Mouse (Mus musculus): Measurements from ENCODE around the gene Zfp213. TPM values are rescaled to one million over a fixed set of nuclear protein-coding genes. Genes with fewer than 3 reads are reported as not detected.

Zfp213 gene
- polyA plus RNA-seq (2014; fragmentation: Illumina TruSeq; extraction: RNeasy Lipid Tissue Mini Kit (QIAGEN cat#74804); ENCODE audit: low read depth, low replicate concordance), result 0.45 TPM

DNA sequence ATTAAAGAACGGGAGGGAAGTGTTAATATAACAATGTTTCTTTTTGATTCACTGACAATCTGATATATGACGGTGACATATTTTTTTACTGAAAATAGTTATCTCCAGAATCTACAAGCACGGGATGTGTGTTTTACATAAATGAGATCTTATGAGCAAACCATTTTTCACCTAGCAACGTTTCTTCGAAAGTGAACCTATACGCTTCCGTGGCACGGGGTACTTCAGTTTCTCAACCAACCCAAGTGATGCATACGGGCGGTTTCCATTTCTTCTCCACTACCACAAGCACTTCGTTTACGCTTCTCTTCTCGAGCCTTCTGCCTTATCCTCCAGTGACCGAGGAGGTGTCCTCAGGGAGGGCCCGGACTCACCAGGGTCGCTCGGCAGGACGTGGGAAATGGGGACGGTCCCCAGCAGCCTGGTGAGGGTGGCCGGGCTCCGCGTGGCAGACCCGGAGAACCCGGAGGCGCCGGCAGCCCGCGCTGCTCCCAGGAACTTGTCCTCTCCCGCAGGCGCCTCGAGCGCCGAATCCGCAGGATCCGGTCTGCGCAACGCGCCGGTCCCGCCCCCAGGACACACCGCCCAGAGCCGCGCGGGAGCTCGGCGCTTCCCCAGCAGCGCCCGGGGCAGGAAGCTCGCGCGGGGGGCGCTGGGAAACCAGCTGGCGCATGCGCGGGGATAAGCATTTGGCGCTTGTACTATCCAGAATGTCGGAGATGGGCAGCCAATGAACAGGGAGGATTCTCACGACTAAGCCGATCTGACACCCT is at the start of gene Zfp213:
TSS of gene Zfp213 (minus strand) at position 644 of the 773 bp plus-strand sequence.

DNA sequence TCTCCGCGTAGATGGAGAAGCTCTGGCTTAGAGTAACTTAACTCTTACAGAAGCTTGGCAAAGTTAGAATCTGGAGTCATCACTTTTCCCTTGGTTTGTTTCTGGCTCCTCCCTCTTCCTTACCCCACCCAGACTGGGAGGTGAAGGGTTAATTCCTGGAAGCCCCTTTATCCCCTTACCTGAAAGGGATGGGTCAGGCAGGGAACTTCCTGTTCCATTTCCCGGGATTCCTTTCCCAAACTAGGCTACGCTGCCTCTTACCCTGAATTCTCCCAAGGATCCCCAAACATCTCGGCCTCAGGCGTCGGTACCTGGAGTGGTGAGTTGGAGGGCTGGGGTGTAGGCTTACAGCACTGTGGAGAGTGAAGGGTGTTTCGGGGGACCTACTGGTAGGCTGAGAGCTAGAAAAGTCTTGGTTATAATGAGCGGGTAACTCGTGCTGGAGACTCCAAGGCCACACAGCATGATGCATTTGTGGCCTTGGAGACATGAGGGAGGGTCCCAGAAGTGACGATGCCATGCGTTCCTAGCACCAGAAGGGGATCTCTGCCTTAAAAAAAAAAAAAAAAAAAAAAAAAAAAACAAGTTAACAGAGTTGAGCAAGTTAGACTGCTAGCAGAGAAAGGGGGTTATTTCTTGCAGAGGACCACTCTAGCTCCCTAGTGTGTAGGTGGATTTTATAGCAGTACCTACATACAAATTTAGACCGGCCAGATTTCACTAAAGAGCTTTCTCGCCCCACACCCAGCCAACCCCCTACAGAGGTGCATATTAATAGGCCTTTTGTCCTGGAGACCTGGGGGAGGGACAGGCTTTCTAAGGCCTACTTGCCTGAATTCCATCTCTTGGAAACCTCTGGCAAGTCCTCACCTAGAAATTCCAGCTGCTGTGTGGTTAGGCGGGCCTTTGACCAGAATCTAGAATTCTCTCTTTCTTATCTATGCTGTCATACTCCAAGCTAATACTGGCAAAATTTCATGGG is 36.9 kb upstream of the Zfp213 start, which contains the start of gene Zscan10:
TSS of gene Zscan10 (plus strand) at position 216 of the 982 bp plus-strand sequence.

GRCm38 (mm10) chr17:23598582-23599552 is 34.8 kb upstream of the Zfp213 start, which contains the start of gene Zfp13:
Gene Zfp13 (minus strand): TSS chr17:23599487.

Other genes starting within 250 kb of the Zfp213 start
- gene Vmn2r115, start 220.5 kb downstream of the Zfp213 start, polyA plus RNA-seq (2014; fragmentation: Illumina TruSeq; extraction: RNeasy Lipid Tissue Mini Kit (QIAGEN cat#74804); ENCODE audit: low read depth, low replicate concordance), result not detected
- not detected for gene Vmn2r116, start 179.6 kb downstream of the Zfp213 start, polyA plus RNA-seq (2014; fragmentation: Illumina TruSeq; extraction: RNeasy Lipid Tissue Mini Kit (QIAGEN cat#74804); ENCODE audit: low read depth, low replicate concordance)
- gene Vmn2r117, start 84.5 kb downstream of the Zfp213 start, polyA plus RNA-seq (2014; fragmentation: Illumina TruSeq; extraction: RNeasy Lipid Tissue Mini Kit (QIAGEN cat#74804); ENCODE audit: low read depth, low replicate concordance), result not detected
- gene Zfp13, start 35.2 kb upstream of the Zfp213 start, polyA plus RNA-seq (2014; fragmentation: Illumina TruSeq; extraction: RNeasy Lipid Tissue Mini Kit (QIAGEN cat#74804); ENCODE audit: low read depth, low replicate concordance), result not detected
- gene Zscan10, start 36.6 kb upstream of the Zfp213 start, polyA plus RNA-seq (2014; fragmentation: Illumina TruSeq; extraction: RNeasy Lipid Tissue Mini Kit (QIAGEN cat#74804); ENCODE audit: low read depth, low replicate concordance), result not detected
- gene Mmp25, start 81.0 kb upstream of the Zfp213 start, polyA plus RNA-seq (2014; fragmentation: Illumina TruSeq; extraction: RNeasy Lipid Tissue Mini Kit (QIAGEN cat#74804); ENCODE audit: low read depth, low replicate concordance), result not detected
- not detected for gene Bicdl2, start 96.3 kb upstream of the Zfp213 start, polyA plus RNA-seq (2014; fragmentation: Illumina TruSeq; extraction: RNeasy Lipid Tissue Mini Kit (QIAGEN cat#74804); ENCODE audit: low read depth, low replicate concordance)
- gene Hcfc1r1, start 109.4 kb upstream of the Zfp213 start, polyA plus RNA-seq (2014; fragmentation: Illumina TruSeq; extraction: RNeasy Lipid Tissue Mini Kit (QIAGEN cat#74804); ENCODE audit: low read depth, low replicate concordance), result 6.7 TPM
- 0.82 TPM for gene Thoc6, start 109.6 kb upstream of the Zfp213 start, polyA plus RNA-seq (2014; fragmentation: Illumina TruSeq; extraction: RNeasy Lipid Tissue Mini Kit (QIAGEN cat#74804); ENCODE audit: low read depth, low replicate concordance)
- 0.85 TPM for gene Tnfrsf12a, start 113.2 kb upstream of the Zfp213 start, polyA plus RNA-seq (2014; fragmentation: Illumina TruSeq; extraction: RNeasy Lipid Tissue Mini Kit (QIAGEN cat#74804); ENCODE audit: low read depth, low replicate concordance)
- not detected for gene Cldn6, start 115.0 kb upstream of the Zfp213 start, polyA plus RNA-seq (2014; fragmentation: Illumina TruSeq; extraction: RNeasy Lipid Tissue Mini Kit (QIAGEN cat#74804); ENCODE audit: low read depth, low replicate concordance)
- gene Cldn9, start 119.8 kb upstream of the Zfp213 start, polyA plus RNA-seq (2014; fragmentation: Illumina TruSeq; extraction: RNeasy Lipid Tissue Mini Kit (QIAGEN cat#74804); ENCODE audit: low read depth, low replicate concordance), result not detected
- not detected for gene 1520401A03Rik, start 158.5 kb upstream of the Zfp213 start, polyA plus RNA-seq (2014; fragmentation: Illumina TruSeq; extraction: RNeasy Lipid Tissue Mini Kit (QIAGEN cat#74804); ENCODE audit: low read depth, low replicate concordance)
- 0.19 TPM for gene Pkmyt1, start 162.1 kb upstream of the Zfp213 start, polyA plus RNA-seq (2014; fragmentation: Illumina TruSeq; extraction: RNeasy Lipid Tissue Mini Kit (QIAGEN cat#74804); ENCODE audit: low read depth, low replicate concordance)
- gene Paqr4, start 176.6 kb upstream of the Zfp213 start, polyA plus RNA-seq (2014; fragmentation: Illumina TruSeq; extraction: RNeasy Lipid Tissue Mini Kit (QIAGEN cat#74804); ENCODE audit: low read depth, low replicate concordance), result 0.61 TPM
- not detected for gene Kremen2, start 181.6 kb upstream of the Zfp213 start, polyA plus RNA-seq (2014; fragmentation: Illumina TruSeq; extraction: RNeasy Lipid Tissue Mini Kit (QIAGEN cat#74804); ENCODE audit: low read depth, low replicate concordance)
- 1.4 TPM for gene Flywch1, start 207.4 kb upstream of the Zfp213 start, polyA plus RNA-seq (2014; fragmentation: Illumina TruSeq; extraction: RNeasy Lipid Tissue Mini Kit (QIAGEN cat#74804); ENCODE audit: low read depth, low replicate concordance)
- not detected for gene Flywch2, start 221.8 kb upstream of the Zfp213 start, polyA plus RNA-seq (2014; fragmentation: Illumina TruSeq; extraction: RNeasy Lipid Tissue Mini Kit (QIAGEN cat#74804); ENCODE audit: low read depth, low replicate concordance)
- 42.5 TPM for gene Srrm2, start 226.3 kb upstream of the Zfp213 start, polyA plus RNA-seq (2014; fragmentation: Illumina TruSeq; extraction: RNeasy Lipid Tissue Mini Kit (QIAGEN cat#74804); ENCODE audit: low read depth, low replicate concordance)